Mouse (Mus musculus): ENCODE measurements at regions not wholly inside any gene's neighbourhood (a gene's known extent, or its start where the extent isn't known, plus 50 kb on each side); places are given as distances from the start of the nearest gene placed in this dataset.

- Histone ChIP-seq H3K9me3 (replicated peaks) (no peaks in the 10 kb centered on the region), H3K27me3 (no peaks in the 10 kb centered on the region), H3K4me3 (replicated peaks) (no peak overlapping the region), H3K36me3 (no peaks in the 10 kb centered on the region), H3K9ac (no peak overlapping the region), H3K27ac (no peak overlapping the region), H3K4me2 (no peak overlapping the region), H3K4me1 (replicated peaks) (no peaks in the 10 kb centered on the region)
- WGBS (ENCODE audit: insufficient replicate concordance), result 74% methylated on average over 1 of the region's 1 CpGs
- DNase-seq (no peak), ATAC-seq (ENCODE audit: low read depth) (no peak)
These were observed 209.5 kb upstream of the Ednrb start for GRCm38 (mm10) chr14:104053697-104054096.

DNA sequence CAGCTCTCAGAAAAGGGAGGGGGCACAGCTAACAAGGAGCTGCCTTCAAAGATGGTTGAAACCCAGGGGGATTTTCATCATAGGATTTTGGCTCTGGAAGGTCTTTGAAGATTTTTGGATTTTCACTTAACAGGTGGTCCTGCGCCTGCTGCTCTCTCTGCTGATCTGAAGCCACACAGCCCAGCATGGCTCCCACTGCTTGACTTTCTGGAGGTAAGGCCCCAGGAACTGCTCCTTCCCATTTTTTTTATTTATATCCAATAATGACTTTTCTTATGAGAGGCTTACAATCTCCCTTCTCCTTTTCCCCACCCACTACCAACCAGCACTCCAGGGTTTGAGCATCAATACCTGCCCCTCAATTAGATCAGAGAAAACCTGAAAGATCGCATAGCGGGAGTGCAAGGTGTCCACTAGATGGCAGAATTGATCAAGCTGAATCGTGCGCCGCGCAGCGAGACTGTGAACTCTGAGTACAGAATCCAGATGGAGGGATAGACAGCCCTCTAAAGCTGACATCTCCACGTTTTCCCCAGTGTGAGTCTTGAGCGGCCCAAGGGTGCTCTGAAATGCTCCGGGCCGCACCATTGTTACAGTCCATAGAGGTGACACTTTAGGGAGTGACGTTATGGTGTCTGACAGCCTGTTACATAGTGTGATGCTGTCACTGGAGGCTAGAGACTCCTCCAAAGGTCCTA is 194.6 kb upstream of the Ednrb start:
- Histone ChIP-seq H3K4me3 (replicated peaks) (no peak overlapping the region), H3K27me3 (no peaks in the 10 kb centered on the region), H3K27ac (no peak overlapping the region), H3K4me2 (no peak overlapping the region), H3K9me3 (replicated peaks) (no peaks in the 10 kb centered on the region), H3K36me3 (no peaks in the 10 kb centered on the region), H3K9ac (no peak overlapping the region), H3K4me1 (replicated peaks) (no peaks in the 10 kb centered on the region)
- DNase-seq (no peak), ATAC-seq (ENCODE audit: low read depth) (peak; percentile 29; the same call in 1 of the 2 replicates)
- 9% methylated on average over 13 of the region's 13 CpGs for WGBS (ENCODE audit: insufficient replicate concordance)

DNA sequence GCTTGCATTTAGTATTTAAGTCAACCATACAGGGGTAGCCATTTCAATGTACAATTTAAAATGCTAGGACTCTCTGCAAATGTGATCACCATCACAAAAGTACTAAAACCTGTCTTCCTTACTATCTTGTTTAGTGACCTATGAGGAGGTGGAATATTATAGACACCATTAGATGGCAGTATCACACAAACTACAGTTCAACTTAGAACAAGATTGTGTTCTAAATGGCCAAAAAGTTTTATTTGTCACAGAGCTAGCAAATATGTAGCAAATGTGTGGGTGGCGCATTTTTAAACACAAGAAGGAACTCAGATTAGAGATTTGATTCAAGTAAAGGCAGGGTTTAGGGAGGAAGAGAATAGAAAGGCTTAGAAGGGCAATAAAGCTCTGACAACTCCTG is 189.4 kb upstream of the Ednrb start:
- Histone ChIP-seq H3K4me2 (no peak overlapping the region), H3K9ac (no peak overlapping the region), H3K4me3 (replicated peaks) (no peak overlapping the region), H3K27ac (no peak overlapping the region), H3K4me1 (replicated peaks) (no peaks in the 10 kb centered on the region), H3K27me3 (no peaks in the 10 kb centered on the region), H3K9me3 (replicated peaks) (no peaks in the 10 kb centered on the region), H3K36me3 (no peaks in the 10 kb centered on the region)
- WGBS (ENCODE audit: insufficient replicate concordance), result 21% methylated on average over 1 of the region's 1 CpGs
- no peak for ATAC-seq (ENCODE audit: low read depth)
- DNase-seq, result no peak

DNA sequence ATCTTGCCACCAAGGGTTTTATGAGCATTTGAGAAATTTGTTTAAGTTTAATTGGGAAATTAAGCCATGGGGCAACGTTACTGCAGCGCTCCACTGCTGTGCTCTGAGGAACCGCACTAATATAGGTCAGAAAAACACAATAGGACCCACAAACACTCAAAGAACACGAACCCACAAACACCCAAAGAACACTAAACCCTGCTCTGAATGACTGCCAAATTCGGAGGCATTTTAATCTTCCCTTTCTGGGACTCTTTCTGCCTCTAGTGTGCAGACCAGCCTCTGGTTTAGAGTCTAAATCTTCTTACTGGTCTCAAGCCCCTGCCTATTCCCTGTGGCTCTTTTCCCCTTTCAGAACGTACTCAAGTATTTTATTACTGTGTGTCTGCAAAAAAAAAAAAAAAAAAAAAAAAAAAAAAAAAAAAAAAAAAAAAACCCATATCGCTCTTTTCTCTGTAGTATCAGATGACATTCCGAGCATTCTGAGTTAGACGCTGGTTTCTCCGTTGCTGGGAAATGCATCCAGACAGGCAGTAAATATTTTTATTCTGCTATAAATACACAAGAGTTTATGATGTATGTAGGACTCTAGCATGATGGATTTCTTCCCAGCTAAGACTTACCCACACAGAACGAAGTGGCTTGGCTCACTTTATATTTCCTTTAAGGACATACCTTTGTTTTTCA is 186.7 kb upstream of the Ednrb start:
- DNase-seq, result no peak
- no peaks in the 10 kb centered on the region for H3K4me1 ChIP-seq (replicated peaks)
- WGBS (ENCODE audit: insufficient replicate concordance), result 65% methylated on average over 11 of the region's 11 CpGs
- H3K36me3 ChIP-seq, result no peaks in the 10 kb centered on the region
- H3K9ac ChIP-seq, result no peak overlapping the region
- ATAC-seq (ENCODE audit: low read depth), result no peak
- no peak overlapping the region for H3K27ac ChIP-seq
- no peaks in the 10 kb centered on the region for H3K9me3 ChIP-seq (replicated peaks)
- no peaks in the 10 kb centered on the region for H3K27me3 ChIP-seq
- no peak overlapping the region for H3K4me3 ChIP-seq (replicated peaks)
- no peak overlapping the region for H3K4me2 ChIP-seq

DNA sequence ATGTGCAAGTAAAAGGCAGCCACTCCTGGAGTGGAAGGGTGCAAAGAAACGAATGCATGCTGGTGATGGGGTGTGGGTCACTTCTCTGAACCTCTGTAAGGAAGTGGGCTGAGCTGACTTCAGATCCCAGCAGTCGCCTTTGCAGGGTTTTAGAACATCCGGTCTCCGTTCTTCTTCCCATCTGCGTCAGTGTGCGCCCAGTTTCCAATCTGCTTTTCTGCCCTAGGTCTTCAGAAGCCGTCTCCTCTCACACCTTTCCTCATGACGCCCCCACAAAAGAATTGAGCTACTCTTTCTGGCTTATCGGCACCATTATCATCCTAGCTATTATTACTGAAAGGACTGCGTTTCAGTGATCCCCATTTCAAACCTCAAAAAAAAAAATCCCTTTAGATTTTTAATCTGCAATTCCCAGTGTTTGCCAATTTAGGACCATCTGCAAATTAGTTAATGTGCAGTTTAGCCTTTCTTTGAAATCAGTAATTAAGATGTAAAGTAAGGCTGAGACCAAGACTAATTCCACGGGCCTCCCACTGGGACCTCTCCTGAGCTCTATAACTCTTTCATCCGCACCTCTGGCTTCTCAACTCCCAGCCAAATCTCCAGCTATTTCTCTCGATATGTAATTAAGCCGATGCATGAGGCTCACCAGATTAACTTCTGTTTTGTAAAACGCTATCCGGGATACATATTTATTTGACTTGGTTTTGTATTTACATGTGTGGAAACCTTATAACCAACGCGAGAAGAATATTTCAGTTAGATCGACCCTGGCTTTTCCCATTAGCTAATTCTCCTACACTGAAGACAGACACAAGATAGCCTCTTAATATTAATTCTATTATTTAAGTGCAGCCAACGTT is 185.7 kb upstream of the Ednrb start:
- no peaks in the 10 kb centered on the region for H3K27me3 ChIP-seq
- 52% methylated on average over 20 of the region's 20 CpGs for WGBS (ENCODE audit: insufficient replicate concordance)
- no peak for ATAC-seq (ENCODE audit: low read depth)

DNA sequence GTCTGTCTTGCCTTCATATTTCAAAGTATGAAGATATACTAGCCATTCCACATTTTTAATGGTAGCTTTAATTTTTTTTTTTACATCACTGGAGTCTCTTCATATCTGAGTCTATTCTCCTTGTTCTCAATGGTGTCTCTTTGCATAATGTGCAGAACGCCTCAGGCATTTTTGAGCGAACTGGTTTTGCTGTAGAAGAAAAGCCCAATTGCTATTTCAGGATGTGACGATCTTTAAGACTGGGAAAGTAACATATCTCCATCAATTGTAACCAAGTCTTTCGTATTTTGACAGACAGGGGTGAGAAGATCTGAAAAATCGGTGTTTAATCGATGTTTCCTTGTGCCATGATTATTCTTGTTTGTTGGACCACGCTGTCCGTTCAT is 183.7 kb upstream of the Ednrb start:
- Histone ChIP-seq H3K4me1 (replicated peaks) (no peaks in the 10 kb centered on the region), H3K27ac (no peak overlapping the region), H3K9ac (no peak overlapping the region), H3K4me2 (no peak overlapping the region), H3K4me3 (replicated peaks) (no peak overlapping the region), H3K36me3 (no peaks in the 10 kb centered on the region), H3K27me3 (no peaks in the 10 kb centered on the region), H3K9me3 (replicated peaks) (no peaks in the 10 kb centered on the region)
- no peak for ATAC-seq (ENCODE audit: low read depth)
- WGBS (ENCODE audit: insufficient replicate concordance), result 74% methylated on average over 8 of the region's 8 CpGs
- no peak for DNase-seq

More for the DNA sequence above, 185.7 kb upstream of the Ednrb start:
- no peak for DNase-seq
- H3K9ac ChIP-seq, result no peak overlapping the region
- no peaks in the 10 kb centered on the region for H3K36me3 ChIP-seq
- no peaks in the 10 kb centered on the region for H3K4me1 ChIP-seq (replicated peaks)
- H3K4me2 ChIP-seq, result no peak overlapping the region
- no peak overlapping the region for H3K27ac ChIP-seq
- no peaks in the 10 kb centered on the region for H3K9me3 ChIP-seq (replicated peaks)
- no peak overlapping the region for H3K4me3 ChIP-seq (replicated peaks)

GRCm38 (mm10) chr14:104027077-104027899 is 183.1 kb upstream of the Ednrb start:
- DNase-seq (no peak), ATAC-seq (ENCODE audit: low read depth) (no peak)
- 26% methylated on average over 17 of the region's 17 CpGs for WGBS (ENCODE audit: insufficient replicate concordance)
- H3K27ac ChIP-seq, result no peak overlapping the region
- H3K4me1 ChIP-seq (replicated peaks), result no peaks in the 10 kb centered on the region
- no peaks in the 10 kb centered on the region for H3K27me3 ChIP-seq
- no peaks in the 10 kb centered on the region for H3K9me3 ChIP-seq (replicated peaks)
- no peak overlapping the region for H3K4me2 ChIP-seq
- H3K36me3 ChIP-seq, result no peaks in the 10 kb centered on the region
- no peak overlapping the region for H3K4me3 ChIP-seq (replicated peaks)
- H3K9ac ChIP-seq, result no peak overlapping the region

DNA sequence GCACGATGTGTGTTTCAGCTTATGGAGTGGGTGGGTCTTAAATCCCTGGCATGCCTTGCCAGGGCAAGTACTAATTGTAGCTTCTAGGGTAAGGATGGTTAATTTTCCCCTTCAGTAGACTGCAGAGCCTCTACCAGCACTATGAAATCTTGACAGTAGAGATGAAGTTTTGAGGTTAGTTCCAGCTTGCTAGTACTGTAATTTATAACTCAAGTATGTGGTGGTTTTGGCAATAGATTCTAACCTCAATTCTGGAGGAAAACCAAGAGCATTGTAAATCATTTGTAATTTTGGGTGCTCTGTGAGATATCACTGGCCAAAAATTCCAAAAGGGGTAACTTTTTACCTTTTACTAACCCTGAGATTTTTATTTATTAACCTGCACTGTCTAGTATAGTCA is 164.3 kb upstream of the Ednrb start:
- no peak for ATAC-seq (ENCODE audit: low read depth)

DNA sequence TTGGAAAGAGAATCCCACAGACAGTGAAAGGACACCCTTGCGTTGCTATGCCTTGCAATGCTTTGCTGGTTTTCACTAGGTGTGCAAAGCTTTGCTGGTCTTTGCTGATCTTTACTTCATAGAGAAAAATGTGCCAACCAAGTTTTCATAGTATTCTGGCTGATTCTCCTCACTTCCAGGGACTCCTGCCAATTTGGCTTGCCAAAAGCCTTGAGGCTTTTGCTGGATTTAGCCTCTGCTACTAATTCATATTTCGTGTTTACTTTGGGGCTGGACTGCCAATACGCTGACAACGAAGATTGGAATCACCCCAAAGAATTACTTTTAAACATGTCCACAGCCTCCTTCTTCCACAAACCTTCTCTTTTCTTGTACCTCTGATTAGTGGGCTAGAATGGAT is 162.2 kb upstream of the Ednrb start:
- no peak overlapping the region for H3K27ac ChIP-seq

More for the DNA sequence above, 164.3 kb upstream of the Ednrb start:
- H3K4me1 ChIP-seq (replicated peaks), result no peaks in the 10 kb centered on the region
- no peak overlapping the region for H3K9ac ChIP-seq
- no peaks in the 10 kb centered on the region for H3K9me3 ChIP-seq (replicated peaks)
- H3K4me2 ChIP-seq, result no peak overlapping the region
- H3K27ac ChIP-seq, result no peak overlapping the region
- WGBS (ENCODE audit: insufficient replicate concordance), result 67% methylated on average over 1 of the region's 1 CpGs
- no peak overlapping the region for H3K4me3 ChIP-seq (replicated peaks)
- DNase-seq, result no peak
- H3K36me3 ChIP-seq, result no peaks in the 10 kb centered on the region
- H3K27me3 ChIP-seq, result no peaks in the 10 kb centered on the region

DNA sequence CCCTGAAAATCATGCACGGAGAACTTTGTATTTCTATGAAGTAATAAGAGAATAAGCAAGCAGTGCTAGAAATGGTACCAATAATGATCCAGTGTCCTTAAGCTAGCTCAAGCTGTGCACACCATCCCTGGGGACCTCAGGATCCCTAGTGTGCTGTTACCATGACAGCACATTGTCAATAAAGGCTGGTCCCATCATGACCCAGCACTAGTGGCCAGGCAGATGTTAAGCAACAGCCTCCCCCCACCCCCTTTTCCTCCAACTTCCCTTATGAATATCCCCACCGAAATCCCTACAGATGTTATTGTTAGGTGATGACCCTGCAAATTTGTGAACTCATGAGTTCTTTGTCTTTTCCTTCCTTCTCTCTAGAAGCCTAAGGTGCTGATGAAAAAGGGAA is 160.9 kb upstream of the Ednrb start:
- H3K27me3 ChIP-seq, result no peaks in the 10 kb centered on the region
- ATAC-seq (ENCODE audit: low read depth) (no peak), DNase-seq (no peak)
- WGBS (ENCODE audit: insufficient replicate concordance), result 53% methylated on average over 2 of the region's 2 CpGs
- no peaks in the 10 kb centered on the region for H3K36me3 ChIP-seq
- no peak overlapping the region for H3K4me2 ChIP-seq
- H3K9me3 ChIP-seq (replicated peaks), result no peaks in the 10 kb centered on the region
- H3K4me1 ChIP-seq (replicated peaks), result no peaks in the 10 kb centered on the region
- no peak overlapping the region for H3K4me3 ChIP-seq (replicated peaks)
- H3K27ac ChIP-seq, result no peak overlapping the region
- H3K9ac ChIP-seq, result no peak overlapping the region

More for the DNA sequence above, 162.2 kb upstream of the Ednrb start:
- no peaks in the 10 kb centered on the region for H3K27me3 ChIP-seq
- H3K4me2 ChIP-seq, result no peak overlapping the region
- no peaks in the 10 kb centered on the region for H3K4me1 ChIP-seq (replicated peaks)
- DNase-seq, result no peak
- no peaks in the 10 kb centered on the region for H3K36me3 ChIP-seq
- no peaks in the 10 kb centered on the region for H3K9me3 ChIP-seq (replicated peaks)
- no peak overlapping the region for H3K9ac ChIP-seq
- no peak overlapping the region for H3K4me3 ChIP-seq (replicated peaks)
- WGBS (ENCODE audit: insufficient replicate concordance), result 66% methylated on average over 4 of the region's 4 CpGs
- ATAC-seq (ENCODE audit: low read depth), result no peak

DNA sequence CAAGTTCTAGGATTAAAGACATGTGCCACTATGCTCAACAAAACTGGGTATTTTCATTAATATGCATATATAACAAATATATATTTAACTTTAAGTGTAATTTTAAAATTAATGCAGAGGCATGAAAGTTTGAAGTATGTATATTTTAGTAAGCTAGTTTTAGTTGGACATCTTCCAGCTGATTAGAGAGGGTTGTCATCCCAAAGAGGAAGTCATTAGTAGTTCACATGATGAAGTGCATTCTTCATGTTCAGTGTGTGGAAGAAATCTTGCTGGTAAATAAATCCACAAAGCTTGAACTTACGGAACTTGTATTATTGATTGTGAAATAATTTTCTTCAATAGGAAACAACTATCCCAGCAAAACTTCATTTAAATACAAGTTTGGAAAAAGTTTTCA is 158.2 kb upstream of the Ednrb start:
- Histone ChIP-seq H3K9ac (no peak overlapping the region), H3K27me3 (no peaks in the 10 kb centered on the region), H3K9me3 (replicated peaks) (no peaks in the 10 kb centered on the region), H3K4me1 (replicated peaks) (no peaks in the 10 kb centered on the region), H3K36me3 (no peaks in the 10 kb centered on the region), H3K4me3 (replicated peaks) (no peak overlapping the region), H3K4me2 (no peak overlapping the region), H3K27ac (no peak overlapping the region)
- DNase-seq, result no peak
- WGBS (ENCODE audit: insufficient replicate concordance), result 51% methylated on average over 1 of the region's 1 CpGs
- ATAC-seq (ENCODE audit: low read depth), result no peak
